Mouse (Mus musculus): ENCODE measurements at regions not wholly inside any gene's neighbourhood (a gene's known extent, or its start where the extent isn't known, plus 50 kb on each side); places are given as distances from the start of the nearest gene placed in this dataset.

- Histone ChIP-seq H3K27ac (no peak overlapping the region), H3K36me3 (no peaks in the 10 kb centered on the region), H3K9me3 (replicated peaks) (no peaks in the 10 kb centered on the region), H3K27me3 (no peaks in the 10 kb centered on the region), H3K4me2 (no peak overlapping the region), H3K9ac (no peak overlapping the region), H3K4me1 (no peaks in the 10 kb centered on the region), H3K4me3 (replicated peaks) (no peak overlapping the region)
- WGBS = 78% methylated on average over 1 of the region's 1 CpGs
- ATAC-seq (replicated peaks; ENCODE audit: low FRiP score) = no peak
These were observed 94.1 kb upstream of the Adcy1 start for GRCm38 (mm10) chr11:6969196-6969595.

GRCm38 (mm10) chr11:6966968-6967367 is 96.3 kb upstream of the Adcy1 start:
- H3K9me3 ChIP-seq (replicated peaks) = no peaks in the 10 kb centered on the region
- H3K4me1 ChIP-seq = no peaks in the 10 kb centered on the region
- H3K9ac ChIP-seq = no peak overlapping the region
- WGBS = 88% methylated on average over 5 of the region's 5 CpGs
- no peak overlapping the region for H3K4me3 ChIP-seq (replicated peaks)
- no peak overlapping the region for H3K4me2 ChIP-seq
- no peaks in the 10 kb centered on the region for H3K27me3 ChIP-seq
- ATAC-seq (replicated peaks; ENCODE audit: low FRiP score) = no peak
- no peaks in the 10 kb centered on the region for H3K36me3 ChIP-seq
- H3K27ac ChIP-seq = no peak overlapping the region

GRCm38 (mm10) chr11:6964524-6964923 is 98.8 kb upstream of the Adcy1 start:
- no peak for ATAC-seq (replicated peaks; ENCODE audit: low FRiP score)
- Histone ChIP-seq H3K36me3 (no peaks in the 10 kb centered on the region), H3K9ac (no peak overlapping the region), H3K4me2 (no peak overlapping the region), H3K4me3 (replicated peaks) (no peak overlapping the region), H3K27me3 (no peaks in the 10 kb centered on the region), H3K9me3 (replicated peaks) (no peaks in the 10 kb centered on the region), H3K4me1 (no peaks in the 10 kb centered on the region), H3K27ac (no peak overlapping the region)
- 58% methylated on average over 2 of the region's 2 CpGs for WGBS

GRCm38 (mm10) chr11:6963600-6963999 is 99.7 kb upstream of the Adcy1 start:
- no peak overlapping the region for H3K9ac ChIP-seq
- H3K27me3 ChIP-seq = no peaks in the 10 kb centered on the region
- no peaks in the 10 kb centered on the region for H3K9me3 ChIP-seq (replicated peaks)
- no peaks in the 10 kb centered on the region for H3K36me3 ChIP-seq
- H3K4me1 ChIP-seq = no peaks in the 10 kb centered on the region
- no peak overlapping the region for H3K27ac ChIP-seq
- no peak overlapping the region for H3K4me3 ChIP-seq (replicated peaks)
- WGBS = 70% methylated on average over 3 of the region's 3 CpGs
- no peak overlapping the region for H3K4me2 ChIP-seq
- no peak for ATAC-seq (replicated peaks; ENCODE audit: low FRiP score)

- Histone ChIP-seq H3K9ac (no peak overlapping the region), H3K27me3 (no peaks in the 10 kb centered on the region), H3K4me2 (no peak overlapping the region), H3K27ac (no peak overlapping the region), H3K36me3 (no peaks in the 10 kb centered on the region), H3K9me3 (replicated peaks) (no peaks in the 10 kb centered on the region; the same call in 1 of the 2 replicates), H3K4me3 (replicated peaks) (no peak overlapping the region), H3K4me1 (no peaks in the 10 kb centered on the region)
- ATAC-seq (replicated peaks; ENCODE audit: low FRiP score) = no peak
- 83% methylated on average over 1 of the region's 1 CpGs for WGBS
These were observed 100.3 kb upstream of the Adcy1 start for GRCm38 (mm10) chr11:6962786-6963575.

- no peak overlapping the region for H3K27ac ChIP-seq
- no peak overlapping the region for H3K4me2 ChIP-seq
- H3K4me1 ChIP-seq = no peaks in the 10 kb centered on the region
- no peaks in the 10 kb centered on the region for H3K36me3 ChIP-seq
- no peaks in the 10 kb centered on the region for H3K27me3 ChIP-seq
- no peak for ATAC-seq (replicated peaks; ENCODE audit: low FRiP score)
- no peak overlapping the region for H3K9ac ChIP-seq
- H3K4me3 ChIP-seq (replicated peaks) = no peak overlapping the region
- H3K9me3 ChIP-seq (replicated peaks) = no peaks in the 10 kb centered on the region; the same call in 1 of the 2 replicates
These were observed 101.0 kb upstream of the Adcy1 start for GRCm38 (mm10) chr11:6962322-6962721.

- H3K27ac ChIP-seq = no peak overlapping the region
- H3K4me3 ChIP-seq (replicated peaks) = no peak overlapping the region
- WGBS = 92% methylated on average over 1 of the region's 1 CpGs
- no peaks in the 10 kb centered on the region for H3K27me3 ChIP-seq
- H3K9me3 ChIP-seq (replicated peaks) = no peaks in the 10 kb centered on the region
- H3K9ac ChIP-seq = no peak overlapping the region
- ATAC-seq (replicated peaks; ENCODE audit: low FRiP score) = no peak
- H3K4me2 ChIP-seq = no peak overlapping the region
- H3K4me1 ChIP-seq = peaks cover 3% of the 10 kb centered on the region; the same call in 1 of the 2 replicates
- H3K36me3 ChIP-seq = no peaks in the 10 kb centered on the region
These were observed 110.5 kb upstream of the Adcy1 start for GRCm38 (mm10) chr11:6952787-6953186.

- H3K4me2 ChIP-seq = no peak overlapping the region
- H3K27me3 ChIP-seq = no peaks in the 10 kb centered on the region
- H3K27ac ChIP-seq = no peak overlapping the region
- H3K36me3 ChIP-seq = no peaks in the 10 kb centered on the region
- ATAC-seq (replicated peaks; ENCODE audit: low FRiP score) = no peak
- H3K4me3 ChIP-seq (replicated peaks) = no peak overlapping the region
- peaks cover 3% of the 10 kb centered on the region; the same call in 1 of the 2 replicates for H3K4me1 ChIP-seq
- no peak overlapping the region for H3K9ac ChIP-seq
- no peaks in the 10 kb centered on the region for H3K9me3 ChIP-seq (replicated peaks)
These were observed 111.9 kb upstream of the Adcy1 start for GRCm38 (mm10) chr11:6951361-6951760.

GRCm38 (mm10) chr11:6949051-6949450 is 111.6 kb upstream of the Gm11983 start:
- H3K36me3 ChIP-seq = no peaks in the 10 kb centered on the region
- peaks cover 3% of the 10 kb centered on the region; the same call in 1 of the 2 replicates for H3K4me1 ChIP-seq
- H3K4me2 ChIP-seq = no peak overlapping the region
- ATAC-seq (replicated peaks; ENCODE audit: low FRiP score) = no peak
- no peaks in the 10 kb centered on the region for H3K27me3 ChIP-seq
- H3K27ac ChIP-seq = no peak overlapping the region
- H3K9me3 ChIP-seq (replicated peaks) = no peaks in the 10 kb centered on the region
- no peak overlapping the region for H3K4me3 ChIP-seq (replicated peaks)
- WGBS = 43% methylated on average over 2 of the region's 2 CpGs
- no peak overlapping the region for H3K9ac ChIP-seq

- Histone ChIP-seq H3K4me2 (no peak overlapping the region), H3K9ac (no peak overlapping the region), H3K27ac (no peak overlapping the region), H3K4me3 (replicated peaks) (no peak overlapping the region), H3K4me1 (no peaks in the 10 kb centered on the region), H3K9me3 (replicated peaks) (no peaks in the 10 kb centered on the region), H3K27me3 (no peaks in the 10 kb centered on the region), H3K36me3 (no peaks in the 10 kb centered on the region)
- 90% methylated on average over 1 of the region's 1 CpGs for WGBS
- ATAC-seq (replicated peaks; ENCODE audit: low FRiP score) = no peak
These were observed 96.7 kb upstream of the Gm11983 start for GRCm38 (mm10) chr11:6934157-6934556.

GRCm38 (mm10) chr11:6926036-6926435 is 88.6 kb upstream of the Gm11983 start:
- no peak overlapping the region for H3K4me2 ChIP-seq
- H3K9me3 ChIP-seq (replicated peaks) = no peaks in the 10 kb centered on the region
- H3K27me3 ChIP-seq = no peaks in the 10 kb centered on the region
- ATAC-seq (replicated peaks; ENCODE audit: low FRiP score) = no peak
- H3K4me3 ChIP-seq (replicated peaks) = no peak overlapping the region
- H3K36me3 ChIP-seq = no peaks in the 10 kb centered on the region
- H3K4me1 ChIP-seq = peaks cover 14% of the 10 kb centered on the region
- 59% methylated on average over 8 of the region's 8 CpGs for WGBS
- H3K27ac ChIP-seq = no peak overlapping the region
- no peak overlapping the region for H3K9ac ChIP-seq

GRCm38 (mm10) chr11:6924476-6924875 is 87.0 kb upstream of the Gm11983 start:
- no peak for ATAC-seq (replicated peaks; ENCODE audit: low FRiP score)
- Histone ChIP-seq H3K4me2 (no peak overlapping the region), H3K9ac (no peak overlapping the region), H3K4me1 (peaks cover 14% of the 10 kb centered on the region), H3K9me3 (replicated peaks) (no peaks in the 10 kb centered on the region), H3K27me3 (no peaks in the 10 kb centered on the region), H3K27ac (no peak overlapping the region), H3K4me3 (replicated peaks) (no peak overlapping the region), H3K36me3 (no peaks in the 10 kb centered on the region)
- 44% methylated on average over 6 of the region's 6 CpGs for WGBS

GRCm38 (mm10) chr11:6923917-6924316 is 86.5 kb upstream of the Gm11983 start:
- whole genome bisulfite sequencing = 8% methylated on average over 6 of the region's 6 CpGs
- H3K27ac ChIP-seq = no peak overlapping the region
- H3K27me3 ChIP-seq = no peaks in the 10 kb centered on the region
- peaks cover 14% of the 10 kb centered on the region for H3K4me1 ChIP-seq
- H3K9me3 ChIP-seq (replicated peaks) = no peaks in the 10 kb centered on the region
- peak overlapping the region; percentile 45 for H3K4me2 ChIP-seq
- peak; percentile 74 for ATAC-seq (replicated peaks; ENCODE audit: low FRiP score)
- 0 out of 2 replicates have a peak overlapping the region, but pooled peaks have one; percentile 9 for H3K4me3 ChIP-seq (replicated peaks)
- no peak overlapping the region for H3K9ac ChIP-seq
- H3K36me3 ChIP-seq = no peaks in the 10 kb centered on the region

All from kidney, embryonic 15.5 days (tissue).